Mouse (Mus musculus) spleen, postnatal 4 days (tissue): ENCODE measurements around the gene Rxra.

Experiments
- DNase-seq, 2 experiments: peaks; one replicate each; pipeline ENCODE4 v3.0.0; 2022; ENCODE audit warnings: low spot score in 2 of 2

Rxra gene

GRCm38 (mm10) chr2:27702904-27703666 is 26.8 kb downstream of the Rxra start:
- peak; percentile 47 to 73 for DNase-seq

- no peak for DNase-seq
Observed at GRCm38 (mm10) chr2:27703852-27704640, 27.8 kb downstream of the Rxra start.

- DNase-seq = no peak
Observed at GRCm38 (mm10) chr2:27704641-27705040, 28.4 kb downstream of the Rxra start.

- no peak for DNase-seq
Observed at GRCm38 (mm10) chr2:27710871-27711382, 34.7 kb downstream of the Rxra start.

DNA sequence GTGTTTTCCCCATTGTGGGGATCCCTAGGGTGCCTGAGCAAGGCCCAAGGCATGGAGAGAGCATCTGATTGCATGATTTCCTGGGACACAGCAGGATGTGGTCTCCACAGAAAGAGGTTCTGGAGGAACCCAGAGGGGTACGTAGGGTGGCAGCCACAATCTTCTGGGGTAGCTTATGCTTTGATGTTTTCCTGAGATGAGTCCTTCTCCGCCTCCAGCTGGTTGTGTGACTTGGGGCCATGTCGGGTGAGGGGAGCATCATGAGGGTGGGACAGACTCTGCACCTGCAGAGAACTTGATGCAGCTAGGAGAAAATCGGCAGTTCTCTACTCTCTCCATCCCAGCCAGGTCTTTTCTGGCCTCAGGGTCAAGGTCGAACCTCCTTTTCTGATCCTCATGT is 36.4 kb downstream of the Rxra start:
- DNase-seq = no peak

DNA sequence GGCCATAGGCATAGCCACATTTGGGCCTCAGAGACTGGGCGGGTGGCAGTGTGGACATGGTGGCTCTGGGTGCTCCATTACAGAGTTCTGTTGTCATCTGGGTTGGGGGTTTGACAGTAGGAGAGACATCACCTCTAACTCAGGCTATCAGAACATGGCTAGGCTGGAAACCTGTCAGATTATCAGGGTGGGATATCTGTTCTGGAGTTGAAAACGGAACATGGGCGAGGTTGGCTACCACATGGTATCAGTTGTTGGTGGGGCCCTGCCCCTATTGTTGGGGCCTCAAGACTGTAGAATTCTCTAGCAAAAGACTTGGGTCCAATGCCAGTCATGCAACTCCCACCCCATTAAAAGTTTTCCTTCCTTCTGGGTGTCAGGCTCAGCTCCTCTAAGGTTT is 37.1 kb downstream of the Rxra start:
- DNase-seq = no peak

- DNase-seq = peak; percentile 44 to 73
Observed at GRCm38 (mm10) chr2:27714131-27714530, 37.9 kb downstream of the Rxra start.

GRCm38 (mm10) chr2:27715221-27715620 is 39.0 kb downstream of the Rxra start:
- no peak for DNase-seq

GRCm38 (mm10) chr2:27716339-27716738 is 40.1 kb downstream of the Rxra start:
- DNase-seq = no peak

- DNase-seq = no peak
Observed at GRCm38 (mm10) chr2:27718191-27718590, 42.0 kb downstream of the Rxra start.

- no peak for DNase-seq
Observed at GRCm38 (mm10) chr2:27719601-27720000, 43.4 kb downstream of the Rxra start.

DNA sequence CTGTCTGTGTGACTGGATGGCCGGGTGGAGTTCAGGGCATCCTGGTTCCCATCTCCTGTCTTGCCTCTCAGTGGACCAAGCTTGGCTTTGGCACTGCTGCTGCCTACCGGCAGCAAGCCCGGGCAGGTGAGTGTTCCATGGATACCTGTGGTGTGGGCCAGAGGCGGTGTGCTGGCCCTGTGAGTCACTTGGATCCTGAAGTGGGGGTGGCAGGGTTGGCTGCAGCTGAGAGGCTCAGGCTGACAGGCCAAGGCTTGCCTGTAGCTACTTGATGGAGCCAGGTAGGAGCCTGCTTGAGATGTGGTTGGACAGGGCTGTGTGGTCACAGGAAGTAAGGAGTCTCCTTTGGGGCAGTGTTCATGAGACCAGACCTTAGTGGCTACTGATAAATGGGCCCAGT is 45.4 kb downstream of the Rxra start:
- no peak for DNase-seq

GRCm38 (mm10) chr2:27724729-27725316 is 48.6 kb downstream of the Rxra start:
- no peak for DNase-seq

DNA sequence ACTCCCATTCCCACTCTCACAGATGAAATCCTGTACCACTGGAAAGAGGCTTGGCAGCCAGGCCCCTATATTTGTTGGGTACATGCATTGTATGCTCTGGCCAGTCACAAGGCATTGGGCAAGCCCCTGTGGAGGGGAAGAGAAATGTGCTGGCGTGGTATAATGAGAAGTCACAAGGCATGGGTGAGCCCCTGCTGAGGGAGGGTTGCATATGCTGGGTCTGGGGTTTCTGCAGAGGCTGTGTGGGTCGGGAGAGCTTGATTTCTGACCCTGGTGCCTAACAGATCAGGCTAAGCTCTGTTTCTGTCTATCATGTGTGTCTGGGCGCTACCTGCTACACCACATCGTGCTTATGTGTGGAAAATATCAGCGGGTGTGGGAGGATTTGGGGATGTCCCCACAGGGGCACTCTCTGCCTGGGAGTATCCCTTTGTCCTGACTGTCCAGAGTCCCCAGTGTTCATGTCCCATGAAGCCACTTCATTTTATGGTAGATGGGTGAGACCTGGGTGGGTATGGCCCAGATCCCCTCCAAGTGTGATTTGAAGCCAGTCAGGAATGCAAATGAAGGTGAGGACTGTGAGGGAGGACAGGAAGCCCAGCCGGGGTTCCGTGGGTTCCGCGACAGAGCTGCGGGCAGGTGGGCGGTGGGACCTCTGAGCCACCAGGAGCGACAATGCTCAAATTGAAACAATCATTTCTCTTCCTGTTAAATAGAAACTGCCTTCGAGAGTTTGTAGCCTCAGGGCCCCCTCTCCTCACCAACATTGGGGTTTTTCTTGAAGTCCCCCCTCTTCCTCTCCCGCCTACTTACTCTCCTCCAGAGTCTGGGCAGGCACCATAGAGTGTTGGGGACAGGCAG is 52.0 kb downstream of the Rxra start:
- DNase-seq = no peak

- DNase-seq = no peak
Observed at GRCm38 (mm10) chr2:27729009-27729408, 52.8 kb downstream of the Rxra start.

GRCm38 (mm10) chr2:27730002-27730905 is 54.0 kb downstream of the Rxra start:
- peak in 1 of 2 experiments; percentile 29 for DNase-seq

- DNase-seq = no peak
Observed at GRCm38 (mm10) chr2:27733021-27733420, 56.8 kb downstream of the Rxra start.

DNA sequence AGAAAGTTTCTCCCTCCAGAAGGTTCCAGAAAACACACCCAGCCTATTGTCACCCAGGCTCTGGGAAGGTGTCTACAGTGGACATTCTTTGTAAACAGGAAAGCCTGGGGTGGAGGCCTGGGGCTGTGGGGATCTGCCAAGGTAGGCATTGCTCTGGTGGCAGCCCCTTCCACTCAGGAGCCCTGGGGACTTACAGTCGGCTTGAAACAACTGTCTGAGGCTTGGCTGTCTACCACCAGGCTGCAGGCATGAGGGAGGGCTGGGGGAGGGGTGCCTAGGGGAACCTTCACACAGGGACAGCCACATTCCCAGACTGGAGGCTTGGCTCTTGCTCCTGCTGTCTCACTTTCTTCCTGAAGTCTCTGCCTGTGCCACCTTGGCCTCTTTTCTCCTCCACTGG is 58.1 kb downstream of the Rxra start:
- DNase-seq = no peak

DNA sequence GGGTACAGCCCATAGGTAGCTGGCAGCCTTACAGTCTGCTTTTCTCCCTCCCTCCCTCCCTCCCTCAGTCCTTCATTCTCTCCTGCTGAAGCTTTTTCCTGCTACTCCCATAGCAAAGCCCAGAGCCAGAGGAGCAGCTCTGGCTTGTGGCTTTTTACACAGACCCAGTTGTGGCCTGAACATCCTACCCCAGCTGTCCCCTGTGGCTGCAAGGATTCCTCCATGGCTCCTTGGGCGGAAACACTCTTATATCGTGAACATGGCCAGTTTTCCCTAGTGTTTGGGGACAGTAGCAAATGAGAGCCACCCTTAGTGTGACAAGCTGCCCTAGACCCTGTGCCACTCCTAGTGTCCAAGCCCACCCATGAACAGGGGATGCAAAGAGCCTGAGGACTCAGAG is 58.6 kb downstream of the Rxra start:
- DNase-seq = no peak

GRCm38 (mm10) chr2:27736802-27737201 is 60.6 kb downstream of the Rxra start:
- no peak for DNase-seq

- DNase-seq = no peak
Observed at GRCm38 (mm10) chr2:27738396-27738795, 62.2 kb downstream of the Rxra start.
